Mouse (Mus musculus): ENCODE data around the gene Cox10. TPM values are rescaled to one million over a fixed set of nuclear protein-coding genes. Genes with fewer than 3 reads are reported as not detected.

Cox10 gene
- polyA plus RNA-seq, 1 experiment from 2014 or later = 28.1 TPM

- ATAC-seq (ENCODE audit: insufficient number of reproducible peaks, insufficient read depth, low FRiP score, low TSS enrichment, low read depth) = no peak
- no peaks in the 10 kb centered on the region for H3K36me3 ChIP-seq
- no peaks in the 10 kb centered on the region for H3K9me3 ChIP-seq
- H3K9ac ChIP-seq = no peak overlapping the region
- no peak overlapping the region for H3K4me3 ChIP-seq
- H3K27ac ChIP-seq = no peak overlapping the region
- 34% methylated on average over 9 of the region's 9 CpGs for WGBS
- H3K27me3 ChIP-seq = peaks cover 7% of the 10 kb centered on the region
- H3K4me1 ChIP-seq = peaks cover 35% of the 10 kb centered on the region
- no peak overlapping the region for H3K4me2 ChIP-seq
Measured at GRCm38 (mm10) chr11:64022403-64023047, 56.7 kb downstream of the Cox10 start.

GRCm38 (mm10) chr11:64019235-64019634 lies 60.0 kb downstream of the Cox10 start:
- Histone ChIP-seq H3K27ac (no peak overlapping the region), H3K36me3 (no peaks in the 10 kb centered on the region), H3K9me3 (no peaks in the 10 kb centered on the region), H3K4me2 (no peak overlapping the region), H3K9ac (no peak overlapping the region), H3K4me3 (no peak overlapping the region), H3K27me3 (peaks cover 4% of the 10 kb centered on the region; the same call in 1 of the 2 replicates), H3K4me1 (peaks cover 34% of the 10 kb centered on the region)
- ATAC-seq (ENCODE audit: insufficient number of reproducible peaks, insufficient read depth, low FRiP score, low TSS enrichment, low read depth) = no peak
- 84% methylated on average over 8 of the region's 8 CpGs for WGBS

GRCm38 (mm10) chr11:64018165-64018564 lies 61.1 kb downstream of the Cox10 start:
- no peak overlapping the region for H3K27ac ChIP-seq
- no peak overlapping the region for H3K4me3 ChIP-seq
- WGBS = 75% methylated on average over 5 of the region's 5 CpGs
- no peaks in the 10 kb centered on the region for H3K9me3 ChIP-seq
- H3K4me1 ChIP-seq = peaks cover 23% of the 10 kb centered on the region
- H3K9ac ChIP-seq = no peak overlapping the region
- H3K36me3 ChIP-seq = no peaks in the 10 kb centered on the region
- no peak overlapping the region for H3K4me2 ChIP-seq
- no peak for ATAC-seq (ENCODE audit: insufficient number of reproducible peaks, insufficient read depth, low FRiP score, low TSS enrichment, low read depth)
- peaks cover 4% of the 10 kb centered on the region; the same call in 1 of the 2 replicates for H3K27me3 ChIP-seq

- 54% methylated on average over 6 of the region's 6 CpGs for WGBS
- Histone ChIP-seq H3K9ac (no peak overlapping the region), H3K4me3 (no peak overlapping the region), H3K9me3 (no peaks in the 10 kb centered on the region), H3K36me3 (no peaks in the 10 kb centered on the region), H3K4me2 (no peak overlapping the region), H3K4me1 (peaks cover 17% of the 10 kb centered on the region), H3K27ac (no peak overlapping the region), H3K27me3 (no peaks in the 10 kb centered on the region; the same call in 1 of the 2 replicates)
- no peak for ATAC-seq (ENCODE audit: insufficient number of reproducible peaks, insufficient read depth, low FRiP score, low TSS enrichment, low read depth)
Measured at GRCm38 (mm10) chr11:64015309-64015708, 64.0 kb downstream of the Cox10 start.

GRCm38 (mm10) chr11:64010724-64011496 lies 68.4 kb downstream of the Cox10 start:
- Histone ChIP-seq H3K4me1 (peaks cover 14% of the 10 kb centered on the region), H3K36me3 (no peaks in the 10 kb centered on the region), H3K9ac (no peak overlapping the region), H3K27ac (no peak overlapping the region), H3K27me3 (no peaks in the 10 kb centered on the region; the same call in 1 of the 2 replicates), H3K4me2 (no peak overlapping the region), H3K9me3 (no peaks in the 10 kb centered on the region), H3K4me3 (no peak overlapping the region)
- WGBS = 82% methylated on average over 22 of the region's 22 CpGs
- no peak for ATAC-seq (ENCODE audit: insufficient number of reproducible peaks, insufficient read depth, low FRiP score, low TSS enrichment, low read depth)

- Histone ChIP-seq H3K4me3 (no peak overlapping the region), H3K27ac (no peak overlapping the region), H3K9ac (no peak overlapping the region), H3K4me1 (peaks cover 17% of the 10 kb centered on the region), H3K4me2 (no peak overlapping the region), H3K27me3 (no peaks in the 10 kb centered on the region), H3K9me3 (no peaks in the 10 kb centered on the region), H3K36me3 (no peaks in the 10 kb centered on the region)
- no peak for ATAC-seq (ENCODE audit: insufficient number of reproducible peaks, insufficient read depth, low FRiP score, low TSS enrichment, low read depth)
- WGBS = 78% methylated on average over 4 of the region's 4 CpGs
Measured at GRCm38 (mm10) chr11:64004152-64004551, 75.1 kb downstream of the Cox10 start.

GRCm38 (mm10) chr11:64003484-64003883 lies 75.8 kb downstream of the Cox10 start:
- Histone ChIP-seq H3K9me3 (no peaks in the 10 kb centered on the region), H3K4me2 (no peak overlapping the region), H3K27me3 (no peaks in the 10 kb centered on the region), H3K36me3 (no peaks in the 10 kb centered on the region), H3K27ac (no peak overlapping the region), H3K9ac (no peak overlapping the region), H3K4me3 (no peak overlapping the region), H3K4me1 (peaks cover 17% of the 10 kb centered on the region)
- 52% methylated on average over 3 of the region's 3 CpGs for WGBS
- ATAC-seq (ENCODE audit: insufficient number of reproducible peaks, insufficient read depth, low FRiP score, low TSS enrichment, low read depth) = no peak

GRCm38 (mm10) chr11:64002629-64003028 lies 76.6 kb downstream of the Cox10 start:
- no peaks in the 10 kb centered on the region for H3K36me3 ChIP-seq
- no peaks in the 10 kb centered on the region for H3K27me3 ChIP-seq
- no peaks in the 10 kb centered on the region for H3K9me3 ChIP-seq
- WGBS = 89% methylated on average over 2 of the region's 2 CpGs
- H3K4me1 ChIP-seq = peaks cover 17% of the 10 kb centered on the region
- H3K27ac ChIP-seq = no peak overlapping the region
- ATAC-seq (ENCODE audit: insufficient number of reproducible peaks, insufficient read depth, low FRiP score, low TSS enrichment, low read depth) = no peak
- no peak overlapping the region for H3K4me3 ChIP-seq
- H3K4me2 ChIP-seq = no peak overlapping the region
- H3K9ac ChIP-seq = no peak overlapping the region

- peaks cover 17% of the 10 kb centered on the region for H3K4me1 ChIP-seq
- no peak overlapping the region for H3K4me3 ChIP-seq
- H3K9me3 ChIP-seq = no peaks in the 10 kb centered on the region
- no peaks in the 10 kb centered on the region for H3K36me3 ChIP-seq
- ATAC-seq (ENCODE audit: insufficient number of reproducible peaks, insufficient read depth, low FRiP score, low TSS enrichment, low read depth) = no peak
- H3K9ac ChIP-seq = no peak overlapping the region
- no peak overlapping the region for H3K27ac ChIP-seq
- WGBS = 59% methylated on average over 2 of the region's 2 CpGs
- H3K4me2 ChIP-seq = no peak overlapping the region
- H3K27me3 ChIP-seq = no peaks in the 10 kb centered on the region
Measured at GRCm38 (mm10) chr11:64001111-64001510, 78.2 kb downstream of the Cox10 start.

GRCm38 (mm10) chr11:64000200-64000794 lies 79.0 kb downstream of the Cox10 start:
- ATAC-seq (ENCODE audit: insufficient number of reproducible peaks, insufficient read depth, low FRiP score, low TSS enrichment, low read depth) = no peak

GRCm38 (mm10) chr11:63999431-63999830 lies 79.8 kb downstream of the Cox10 start:
- Histone ChIP-seq H3K27me3 (no peaks in the 10 kb centered on the region), H3K27ac (no peak overlapping the region), H3K4me2 (no peak overlapping the region), H3K36me3 (no peaks in the 10 kb centered on the region), H3K4me3 (no peak overlapping the region), H3K4me1 (peaks cover 17% of the 10 kb centered on the region), H3K9me3 (no peaks in the 10 kb centered on the region), H3K9ac (no peak overlapping the region)
- no peak for ATAC-seq (ENCODE audit: insufficient number of reproducible peaks, insufficient read depth, low FRiP score, low TSS enrichment, low read depth)
- WGBS = 76% methylated on average over 6 of the region's 6 CpGs

More at GRCm38 (mm10) chr11:64000200-64000794, 79.0 kb downstream of the Cox10 start:
- no peak overlapping the region for H3K4me2 ChIP-seq
- no peaks in the 10 kb centered on the region for H3K9me3 ChIP-seq
- H3K9ac ChIP-seq = no peak overlapping the region
- no peaks in the 10 kb centered on the region for H3K36me3 ChIP-seq
- H3K27me3 ChIP-seq = no peaks in the 10 kb centered on the region
- H3K27ac ChIP-seq = no peak overlapping the region
- no peak overlapping the region for H3K4me3 ChIP-seq
- 58% methylated on average over 5 of the region's 5 CpGs for WGBS
- peaks cover 17% of the 10 kb centered on the region for H3K4me1 ChIP-seq

All from embryonic facial prominence, embryonic 13.5 days (tissue).